Mouse (Mus musculus) liver, embryonic 15.5 days (tissue): ENCODE results near the gene Krt9. TPM values are rescaled to one million over a fixed set of nuclear protein-coding genes. Genes with fewer than 3 reads are reported as not detected.

Experiments
- ATAC-seq: fragments of 200-750 bp; cut with Nextera tagmentation; 2 replicates; pipeline ENCODE4 v1.8.0; 2017; ENCODE audit warnings: moderate number of reproducible peaks, mild to moderate bottlenecking, moderate library complexity; ENCODE audit not compliant: insufficient read depth
- H3K27ac ChIP-seq: fragments of 300-500 bp; sonication (generic); replicated peaks from 2 replicates; pipeline ENCODE4 v1.5.1; 2015; ENCODE audit warnings: mild to moderate bottlenecking, inconsistent platforms
- H3K27me3 ChIP-seq: fragments of 300-500 bp; sonication (generic); 2 replicates; pipeline ENCODE4 v1.6.1; 2015; ENCODE audit warnings: mild to moderate bottlenecking, inconsistent platforms
- H3K36me3 ChIP-seq: fragments of 300-500 bp; sonication (generic); replicated peaks from 2 replicates; pipeline ENCODE4 v1.6.1; 2015; ENCODE audit warnings: moderate library complexity, mild to moderate bottlenecking, inconsistent platforms
- H3K4me1 ChIP-seq: fragments of 300-500 bp; sonication (generic); replicated peaks from 2 replicates; pipeline ENCODE4 v1.6.1; 2015; ENCODE audit warnings: inconsistent platforms
- H3K4me2 ChIP-seq: fragments of 300-500 bp; sonication (generic); 2 replicates; pipeline ENCODE4 v1.6.1; 2015; ENCODE audit warnings: moderate library complexity, mild to moderate bottlenecking, inconsistent platforms
- H3K4me3 ChIP-seq: fragments of 300-500 bp; sonication (generic); replicated peaks from 2 replicates; pipeline ENCODE4 v1.5.1; 2015; ENCODE audit warnings: mild to moderate bottlenecking, inconsistent platforms
- H3K9ac ChIP-seq: fragments of 300-500 bp; sonication (generic); 2 replicates; pipeline ENCODE4 v1.6.1; 2015; ENCODE audit warnings: moderate library complexity, mild to moderate bottlenecking, inconsistent platforms
- H3K9me3 ChIP-seq: fragments of 300-500 bp; sonication (generic); replicated peaks from 2 replicates; pipeline ENCODE4 v1.6.1; 2016; ENCODE audit warnings: inconsistent platforms
- WGBS: fragments of 180-500 bp; shearing (Covaris S2); methylation state at CpG from one replicate; pipeline ENCODE4 v1.1.7; 2015; ENCODE audit warnings: mixed read lengths; ENCODE audit not compliant: insufficient replicate concordance; 5-methylcytosine and 5-hydroxymethylcytosine counted together
- polyA plus RNA-seq: library from polyadenylated mRNA; unstranded; fragments of >200 nt; fragmentation: Nextera tagmentation; extraction: Ambion mirVana; gene quantifications from 2 replicates; pipeline ENCODE4 v1.2.1, GENCODE M21; 2015

Krt9 gene
- polyA plus RNA-seq, 1 experiment from 2014 or later = not detected

GRCm38 (mm10) chr11:100147566-100148353 lies 45.3 kb downstream of the Krt9 start:
- no peaks in the 10 kb centered on the region for H3K36me3 ChIP-seq
- no peak for ATAC-seq
- H3K4me3 ChIP-seq = no peak overlapping the region
- H3K27ac ChIP-seq = no peak overlapping the region
- H3K9me3 ChIP-seq = no peaks in the 10 kb centered on the region
- H3K4me2 ChIP-seq = no peak overlapping the region
- WGBS = 41% methylated on average over 5 of the region's 5 CpGs
- H3K9ac ChIP-seq = no peak overlapping the region
- H3K4me1 ChIP-seq = no peaks in the 10 kb centered on the region
- peaks cover 34% of the 10 kb centered on the region for H3K27me3 ChIP-seq

- Histone ChIP-seq H3K4me1 (no peaks in the 10 kb centered on the region), H3K4me2 (peak overlapping the region; percentile 36; the same call in 1 of the 2 replicates), H3K9ac (no peak overlapping the region), H3K27me3 (peaks cover 34% of the 10 kb centered on the region), H3K36me3 (no peaks in the 10 kb centered on the region), H3K9me3 (no peaks in the 10 kb centered on the region), H3K4me3 (no peak overlapping the region), H3K27ac (no peak overlapping the region)
- WGBS = 2% methylated on average over 13 of the region's 13 CpGs
- ATAC-seq = no peak
These were observed 47.0 kb downstream of the Krt9 start for GRCm38 (mm10) chr11:100145858-100146560.

- Histone ChIP-seq H3K4me2 (peak overlapping the region; percentile 36), H3K9me3 (no peaks in the 10 kb centered on the region), H3K27ac (no peak overlapping the region), H3K4me1 (no peaks in the 10 kb centered on the region), H3K27me3 (peaks cover 34% of the 10 kb centered on the region), H3K36me3 (no peaks in the 10 kb centered on the region), H3K4me3 (peak overlapping the region; percentile 5; the same call in 1 of the 2 replicates), H3K9ac (no peak overlapping the region)
- WGBS = 4% methylated on average over 20 of the region's 20 CpGs
- ATAC-seq = no peak
These were observed 47.9 kb downstream of the Krt9 start for GRCm38 (mm10) chr11:100145104-100145503.

- no peak overlapping the region for H3K9ac ChIP-seq
- H3K4me3 ChIP-seq = no peak overlapping the region
- ATAC-seq = no peak
- peaks cover 22% of the 10 kb centered on the region for H3K27me3 ChIP-seq
- no peak overlapping the region for H3K27ac ChIP-seq
- no peaks in the 10 kb centered on the region for H3K36me3 ChIP-seq
- no peaks in the 10 kb centered on the region for H3K9me3 ChIP-seq
- no peaks in the 10 kb centered on the region for H3K4me1 ChIP-seq
- H3K4me2 ChIP-seq = no peak overlapping the region
- 76% methylated on average over 21 of the region's 21 CpGs for WGBS
These were observed 52.1 kb downstream of the Krt9 start for GRCm38 (mm10) chr11:100140966-100141365.

GRCm38 (mm10) chr11:100139391-100139790 lies 53.7 kb downstream of the Krt9 start:
- 45% methylated on average over 2 of the region's 2 CpGs for WGBS

GRCm38 (mm10) chr11:100138809-100139208 lies 54.2 kb downstream of the Krt9 start:
- H3K36me3 ChIP-seq = no peaks in the 10 kb centered on the region
- WGBS = 36% methylated on average over 7 of the region's 7 CpGs
- ATAC-seq = no peak

More at GRCm38 (mm10) chr11:100139391-100139790, 53.7 kb downstream of the Krt9 start:
- H3K4me3 ChIP-seq = no peak overlapping the region
- H3K27ac ChIP-seq = no peak overlapping the region
- peaks cover 6% of the 10 kb centered on the region for H3K27me3 ChIP-seq
- no peak overlapping the region for H3K4me2 ChIP-seq
- H3K4me1 ChIP-seq = no peaks in the 10 kb centered on the region
- no peak for ATAC-seq
- H3K9me3 ChIP-seq = no peaks in the 10 kb centered on the region
- H3K9ac ChIP-seq = no peak overlapping the region
- H3K36me3 ChIP-seq = no peaks in the 10 kb centered on the region

GRCm38 (mm10) chr11:100137693-100138092 lies 55.4 kb downstream of the Krt9 start:
- H3K4me1 ChIP-seq = no peaks in the 10 kb centered on the region
- H3K4me2 ChIP-seq = no peak overlapping the region
- H3K27ac ChIP-seq = no peak overlapping the region
- H3K27me3 ChIP-seq = no peaks in the 10 kb centered on the region
- H3K4me3 ChIP-seq = no peak overlapping the region
- no peak overlapping the region for H3K9ac ChIP-seq
- no peaks in the 10 kb centered on the region for H3K36me3 ChIP-seq
- H3K9me3 ChIP-seq = no peaks in the 10 kb centered on the region
- no peak for ATAC-seq
- 40% methylated on average over 5 of the region's 5 CpGs for WGBS

More at GRCm38 (mm10) chr11:100138809-100139208, 54.2 kb downstream of the Krt9 start:
- H3K27ac ChIP-seq = no peak overlapping the region
- no peak overlapping the region for H3K4me3 ChIP-seq
- H3K27me3 ChIP-seq = 0 out of 2 replicates have a peak, but pooled peaks cover under 1% of the 10 kb centered on the region
- no peak overlapping the region for H3K4me2 ChIP-seq
- no peaks in the 10 kb centered on the region for H3K9me3 ChIP-seq
- H3K4me1 ChIP-seq = no peaks in the 10 kb centered on the region
- no peak overlapping the region for H3K9ac ChIP-seq

Other genes with a start within 250 kb of the Krt9 start
- gene Krtap9-5, start 244.8 kb downstream of the Krt9 start, polyA plus RNA-seq = not detected in 2 replicates
- gene Krtap29-1, start 214.2 kb downstream of the Krt9 start, polyA plus RNA-seq = not detected in 2 replicates
- gene Krtap16-1, start 206.6 kb downstream of the Krt9 start, polyA plus RNA-seq = not detected in 2 replicates
- not detected in 2 replicates for gene Krtap17-1, start 199.3 kb downstream of the Krt9 start, polyA plus RNA-seq
- not detected in 2 replicates for gene Krt33a, start 177.0 kb downstream of the Krt9 start, polyA plus RNA-seq
- not detected in 2 replicates for gene Krt33b, start 163.4 kb downstream of the Krt9 start, polyA plus RNA-seq
- not detected in 2 replicates for gene Krt34, start 151.7 kb downstream of the Krt9 start, polyA plus RNA-seq
- not detected in 2 replicates for gene Krt31, start 142.7 kb downstream of the Krt9 start, polyA plus RNA-seq
- gene Krt32, start 105.0 kb downstream of the Krt9 start, polyA plus RNA-seq = not detected in 2 replicates
- gene Krt35, start 97.0 kb downstream of the Krt9 start, polyA plus RNA-seq = not detected in 2 replicates
- gene Krt36, start 87.6 kb downstream of the Krt9 start, polyA plus RNA-seq = not detected in 2 replicates
- 0.36 TPM in 1 of 2 replicates, not detected in the other for gene Krt13, start 71.7 kb downstream of the Krt9 start, polyA plus RNA-seq
- 0.16 and 0.84 TPM in 2 replicates for gene Krt15, start 57.3 kb downstream of the Krt9 start, polyA plus RNA-seq
- gene Krt19, start 44.6 kb downstream of the Krt9 start, polyA plus RNA-seq = 3.6 and 4.2 TPM in 2 replicates
- gene Krt14, start 14.3 kb upstream of the Krt9 start, polyA plus RNA-seq = 0.50 and 0.76 TPM in 2 replicates
- not detected in 2 replicates for gene Krt16, start 55.7 kb upstream of the Krt9 start, polyA plus RNA-seq
- 0.33 and 0.40 TPM in 2 replicates for gene Krt17, start 67.8 kb upstream of the Krt9 start, polyA plus RNA-seq
- gene Krt42, start 76.6 kb upstream of the Krt9 start, polyA plus RNA-seq = not detected in 2 replicates
- gene Eif1, start 126.6 kb upstream of the Krt9 start, polyA plus RNA-seq = 1,286 and 1,576 TPM in 2 replicates
- not detected in 2 replicates for gene Gast, start 141.2 kb upstream of the Krt9 start, polyA plus RNA-seq
- 0.33 and 0.45 TPM in 2 replicates for gene Hap1, start 162.9 kb upstream of the Krt9 start, polyA plus RNA-seq
- 14.0 and 15.7 TPM in 2 replicates for gene Jup, start 204.5 kb upstream of the Krt9 start, polyA plus RNA-seq
- 3.6 and 4.0 TPM in 2 replicates for gene P3h4, start 221.6 kb upstream of the Krt9 start, polyA plus RNA-seq
- 7.8 and 8.5 TPM in 2 replicates for gene Fkbp10, start 222.5 kb upstream of the Krt9 start, polyA plus RNA-seq
- 16.5 and 17.7 TPM in 2 replicates for gene Nt5c3b, start 248.6 kb upstream of the Krt9 start, polyA plus RNA-seq
- gene Klhl10, start 248.7 kb upstream of the Krt9 start, polyA plus RNA-seq = 0.06 and 0.14 TPM in 2 replicates